Mouse (Mus musculus) liver, embryonic 13.5 days (tissue): Measurements from ENCODE around the gene Gda. TPM values are rescaled to one million over a fixed set of nuclear protein-coding genes. Genes with fewer than 3 reads are reported as not detected.

ENCODE experiments used
- ATAC-seq: fragments of 200-750 bp; cut with Nextera tagmentation; 2 replicates; pipeline ENCODE4 v1.8.0; 2017; ENCODE audit warnings: low read depth, mild to moderate bottlenecking, moderate number of reproducible peaks, moderate library complexity
- DNase-seq: peaks from one replicate; pipeline ENCODE4 v3.0.0; 2022
- H3K27ac ChIP-seq: fragments of 300-500 bp; sonication (generic); 2 replicates; pipeline ENCODE4 v1.5.1; 2015; ENCODE audit warnings: moderate library complexity, mild to moderate bottlenecking, inconsistent platforms
- H3K27me3 ChIP-seq: fragments of 300-500 bp; sonication (generic); 2 replicates; pipeline ENCODE4 v1.6.1; 2015; ENCODE audit warnings: mild to moderate bottlenecking, inconsistent platforms
- H3K36me3 ChIP-seq: fragments of 300-500 bp; sonication (generic); 2 replicates; pipeline ENCODE4 v1.6.1; 2015; ENCODE audit warnings: mild to moderate bottlenecking, inconsistent platforms
- H3K4me1 ChIP-seq: fragments of 300-500 bp; sonication (generic); replicated peaks from 2 replicates; pipeline ENCODE4 v1.6.1; 2015; ENCODE audit warnings: inconsistent platforms
- H3K4me2 ChIP-seq: fragments of 300-500 bp; sonication (generic); 2 replicates; pipeline ENCODE4 v1.6.1; 2015; ENCODE audit warnings: inconsistent platforms, mild to moderate bottlenecking, moderate library complexity
- H3K4me3 ChIP-seq: fragments of 300-500 bp; sonication (generic); replicated peaks from 2 replicates; pipeline ENCODE4 v1.5.1; 2015; ENCODE audit warnings: mild to moderate bottlenecking, inconsistent platforms
- H3K9ac ChIP-seq: fragments of 300-500 bp; sonication (generic); 2 replicates; pipeline ENCODE4 v1.6.1; 2015; ENCODE audit warnings: mild to moderate bottlenecking, inconsistent platforms
- H3K9me3 ChIP-seq: fragments of 300-500 bp; sonication (generic); replicated peaks from 2 replicates; pipeline ENCODE4 v1.6.1; 2016; ENCODE audit warnings: inconsistent platforms
- WGBS: fragments of 180-500 bp; shearing (Covaris S2); methylation state at CpG from one replicate; pipeline ENCODE4 v1.1.7; 2015; ENCODE audit not compliant: insufficient replicate concordance; 5-methylcytosine and 5-hydroxymethylcytosine counted together
- polyA plus RNA-seq: library from polyadenylated mRNA; unstranded; fragments of >200 nt; fragmentation: Nextera tagmentation; extraction: Ambion mirVana; gene quantifications from 2 replicates; pipeline ENCODE4 v1.2.1, GENCODE M21; 2015

Gda gene
- polyA plus RNA-seq, 1 experiment from 2014 or later = 0.50 TPM

- Histone ChIP-seq H3K4me1 (no peaks in the 10 kb centered on the region; the same call in 1 of the 2 replicates), H3K36me3 (no peaks in the 10 kb centered on the region), H3K9ac (no peak overlapping the region), H3K27ac (no peak overlapping the region), H3K9me3 (no peaks in the 10 kb centered on the region), H3K27me3 (no peaks in the 10 kb centered on the region), H3K4me3 (no peak overlapping the region), H3K4me2 (no peak overlapping the region)
- 48% methylated on average over 6 of the region's 6 CpGs for WGBS
- ATAC-seq (no peak), DNase-seq (no peak)
Measured at GRCm38 (mm10) chr19:21440841-21441240, 32.4 kb downstream of the Gda start.

DNA sequence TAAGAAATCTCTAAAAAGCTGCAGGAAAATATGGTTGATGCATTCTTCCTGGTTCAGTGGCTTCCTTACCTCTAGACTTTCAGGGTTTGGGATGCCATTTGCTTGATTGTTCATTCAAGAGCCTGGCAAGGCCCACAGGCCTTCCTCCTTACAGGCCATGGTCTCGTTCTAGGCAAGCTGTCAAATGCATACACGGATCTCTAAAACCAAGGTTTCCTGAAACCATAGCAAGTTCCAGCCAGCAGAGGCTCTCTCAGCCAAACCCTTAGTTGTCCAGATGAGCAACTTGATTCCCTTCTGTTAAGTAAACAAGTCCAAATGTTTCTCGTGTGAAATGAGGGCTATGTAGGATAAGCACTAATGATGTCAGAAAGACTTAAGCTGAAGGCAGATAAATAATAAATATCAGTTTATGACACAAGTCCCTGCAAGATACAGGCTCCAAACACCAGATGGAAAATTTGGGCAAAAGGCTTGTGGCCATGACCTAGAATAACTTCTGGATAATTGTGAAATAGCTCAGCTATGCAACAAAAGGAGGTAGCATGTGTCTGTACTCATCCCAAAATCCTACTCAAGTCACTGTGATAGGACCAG is 34.0 kb downstream of the Gda start:
- Histone ChIP-seq H3K9me3 (no peaks in the 10 kb centered on the region), H3K36me3 (no peaks in the 10 kb centered on the region), H3K27me3 (no peaks in the 10 kb centered on the region), H3K9ac (no peak overlapping the region), H3K4me1 (no peaks in the 10 kb centered on the region; the same call in 1 of the 2 replicates), H3K4me2 (no peak overlapping the region), H3K4me3 (no peak overlapping the region), H3K27ac (no peak overlapping the region)
- WGBS = 46% methylated on average over 3 of the region's 3 CpGs
- DNase-seq (no peak), ATAC-seq (no peak)

DNA sequence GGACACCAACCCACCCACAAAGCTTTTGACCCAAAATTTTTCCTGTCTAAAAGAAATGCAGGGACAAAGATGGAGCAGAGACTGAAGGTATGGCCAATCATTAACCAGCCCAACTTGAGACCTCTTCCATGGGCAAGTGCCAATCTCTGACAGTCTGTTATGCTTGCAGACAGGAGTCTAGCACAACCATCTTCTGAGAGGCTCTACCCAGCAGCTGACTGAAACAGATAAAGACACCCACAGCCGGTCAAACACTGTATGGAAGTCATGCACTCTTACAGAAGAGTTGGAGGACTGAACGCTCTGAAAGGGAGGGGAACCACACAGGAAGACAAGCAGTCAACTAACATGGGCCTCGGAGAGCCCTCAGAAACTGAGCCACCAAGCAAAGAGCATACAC is 36.7 kb downstream of the Gda start:
- Histone ChIP-seq H3K27me3 (no peaks in the 10 kb centered on the region), H3K4me1 (no peaks in the 10 kb centered on the region; the same call in 1 of the 2 replicates), H3K9me3 (no peaks in the 10 kb centered on the region), H3K27ac (no peak overlapping the region), H3K4me2 (no peak overlapping the region), H3K4me3 (no peak overlapping the region), H3K9ac (no peak overlapping the region), H3K36me3 (no peaks in the 10 kb centered on the region)
- no peak for DNase-seq
- WGBS = 31% methylated on average over 3 of the region's 3 CpGs
- peak; percentile 67 for ATAC-seq

GRCm38 (mm10) chr19:21433348-21433747 is 39.9 kb downstream of the Gda start:
- no peak overlapping the region for H3K4me3 ChIP-seq
- no peaks in the 10 kb centered on the region for H3K9me3 ChIP-seq
- H3K36me3 ChIP-seq = no peaks in the 10 kb centered on the region
- DNase-seq (no peak), ATAC-seq (no peak)
- no peak overlapping the region for H3K9ac ChIP-seq
- no peaks in the 10 kb centered on the region; the same call in 1 of the 2 replicates for H3K4me1 ChIP-seq
- no peak overlapping the region for H3K27ac ChIP-seq
- H3K27me3 ChIP-seq = no peaks in the 10 kb centered on the region
- no peak overlapping the region for H3K4me2 ChIP-seq
- 71% methylated on average over 4 of the region's 4 CpGs for WGBS

GRCm38 (mm10) chr19:21432879-21433278 is 40.4 kb downstream of the Gda start:
- WGBS = 46% methylated on average over 2 of the region's 2 CpGs
- no peaks in the 10 kb centered on the region for H3K9me3 ChIP-seq
- H3K27ac ChIP-seq = no peak overlapping the region
- H3K9ac ChIP-seq = no peak overlapping the region
- H3K4me3 ChIP-seq = no peak overlapping the region
- H3K4me2 ChIP-seq = no peak overlapping the region
- H3K4me1 ChIP-seq = no peaks in the 10 kb centered on the region; the same call in 1 of the 2 replicates
- DNase-seq (no peak), ATAC-seq (no peak)
- H3K36me3 ChIP-seq = no peaks in the 10 kb centered on the region
- no peaks in the 10 kb centered on the region for H3K27me3 ChIP-seq

DNA sequence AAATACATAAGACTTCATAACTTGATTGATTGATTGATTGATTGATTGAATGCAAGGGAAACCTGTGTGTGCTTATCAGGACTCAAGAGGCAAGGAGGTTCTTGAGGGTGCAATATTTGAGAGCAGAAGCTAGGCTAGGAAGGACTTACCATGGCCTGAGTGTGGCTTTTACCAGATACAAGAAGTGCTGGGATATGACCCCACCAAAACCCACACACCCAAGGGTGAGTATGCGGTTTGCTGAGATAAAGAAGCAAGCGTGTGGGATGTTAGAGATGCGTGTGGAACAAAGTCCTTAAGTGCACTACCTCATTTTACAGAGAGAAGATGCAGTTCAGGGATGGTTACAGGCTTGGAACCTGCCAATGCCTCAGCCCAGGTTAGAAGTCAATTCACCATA is 41.0 kb downstream of the Gda start:
- Histone ChIP-seq H3K9ac (no peak overlapping the region), H3K27ac (no peak overlapping the region), H3K36me3 (no peaks in the 10 kb centered on the region), H3K4me3 (no peak overlapping the region), H3K4me1 (no peaks in the 10 kb centered on the region; the same call in 1 of the 2 replicates), H3K9me3 (no peaks in the 10 kb centered on the region), H3K27me3 (no peaks in the 10 kb centered on the region), H3K4me2 (no peak overlapping the region)
- DNase-seq (no peak), ATAC-seq (no peak)
- WGBS = 62% methylated on average over 3 of the region's 3 CpGs

DNA sequence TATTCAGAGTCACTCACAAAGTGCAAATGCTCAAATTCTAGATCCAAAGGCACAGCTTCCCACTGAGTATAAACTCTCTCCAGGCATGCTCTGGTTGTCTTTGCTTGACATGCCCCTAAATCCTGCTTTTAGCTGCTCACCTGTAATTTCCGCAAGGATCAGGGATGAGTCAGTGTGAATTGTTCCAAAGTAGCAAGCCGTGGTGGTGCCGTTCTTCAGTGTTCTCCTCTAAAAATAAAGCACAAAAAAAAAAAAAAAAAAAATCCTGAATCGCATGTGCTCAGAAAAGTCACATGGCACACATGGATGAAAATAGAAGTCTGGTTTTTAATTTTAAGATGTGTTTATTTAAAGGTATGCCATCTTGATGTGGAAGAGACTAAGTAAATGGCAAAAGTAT is 47.9 kb downstream of the Gda start:
- ATAC-seq = no peak
- no peak overlapping the region for H3K4me3 ChIP-seq
- no peaks in the 10 kb centered on the region for H3K27me3 ChIP-seq
- H3K4me2 ChIP-seq = no peak overlapping the region
- no peak for DNase-seq
- no peaks in the 10 kb centered on the region for H3K4me1 ChIP-seq
- 81% methylated on average over 4 of the region's 4 CpGs for WGBS
- no peaks in the 10 kb centered on the region for H3K36me3 ChIP-seq
- no peak overlapping the region for H3K9ac ChIP-seq
- H3K9me3 ChIP-seq = no peaks in the 10 kb centered on the region
- H3K27ac ChIP-seq = no peak overlapping the region

GRCm38 (mm10) chr19:21423731-21424130 is 49.5 kb downstream of the Gda start:
- WGBS = 44% methylated on average over 7 of the region's 7 CpGs
- Histone ChIP-seq H3K4me2 (no peak overlapping the region), H3K27ac (no peak overlapping the region), H3K9ac (no peak overlapping the region), H3K4me1 (no peaks in the 10 kb centered on the region), H3K36me3 (no peaks in the 10 kb centered on the region), H3K9me3 (no peaks in the 10 kb centered on the region), H3K27me3 (no peaks in the 10 kb centered on the region), H3K4me3 (no peak overlapping the region)
- ATAC-seq = peak; percentile 47; the same call in 1 of the 2 replicates
- DNase-seq = no peak

DNA sequence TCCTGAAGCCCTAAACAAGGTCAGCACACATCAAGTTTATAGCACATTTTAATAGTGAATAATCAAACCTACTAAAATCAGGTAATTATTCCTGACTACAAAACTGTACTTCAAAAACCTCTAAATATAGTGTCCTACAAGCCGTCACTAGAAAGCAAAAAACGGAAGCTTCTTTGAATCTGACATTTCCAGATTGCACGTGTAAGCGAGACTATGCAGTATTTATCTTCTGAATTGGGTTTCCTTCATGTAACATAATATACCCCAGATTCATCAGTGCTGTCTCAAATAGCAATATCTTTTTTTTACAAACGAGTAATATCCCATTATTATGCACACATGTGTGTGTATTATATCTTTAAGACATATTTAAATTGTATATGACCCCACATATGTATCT is 54.8 kb downstream of the Gda start:
- Histone ChIP-seq H3K9me3 (no peaks in the 10 kb centered on the region), H3K4me1 (no peaks in the 10 kb centered on the region), H3K4me3 (no peak overlapping the region), H3K27ac (no peak overlapping the region), H3K9ac (no peak overlapping the region), H3K4me2 (no peak overlapping the region), H3K36me3 (no peaks in the 10 kb centered on the region), H3K27me3 (no peaks in the 10 kb centered on the region)
- WGBS = 73% methylated on average over 5 of the region's 5 CpGs
- no peak for DNase-seq
- ATAC-seq = no peak

- Histone ChIP-seq H3K4me3 (no peak overlapping the region), H3K9ac (no peak overlapping the region), H3K4me1 (no peaks in the 10 kb centered on the region), H3K27ac (no peak overlapping the region), H3K9me3 (no peaks in the 10 kb centered on the region), H3K27me3 (no peaks in the 10 kb centered on the region), H3K36me3 (no peaks in the 10 kb centered on the region), H3K4me2 (no peak overlapping the region)
- 49% methylated on average over 3 of the region's 3 CpGs for WGBS
- ATAC-seq (no peak), DNase-seq (no peak)
Measured at GRCm38 (mm10) chr19:21415377-21415776, 57.9 kb downstream of the Gda start.

- no peak for DNase-seq
- 42% methylated on average over 4 of the region's 4 CpGs for WGBS
- no peaks in the 10 kb centered on the region for H3K27me3 ChIP-seq
- H3K27ac ChIP-seq = no peak overlapping the region
- no peaks in the 10 kb centered on the region for H3K36me3 ChIP-seq
- H3K4me3 ChIP-seq = no peak overlapping the region
- no peak overlapping the region for H3K4me2 ChIP-seq
- peaks cover 4% of the 10 kb centered on the region; the same call in 1 of the 2 replicates for H3K4me1 ChIP-seq
- no peak overlapping the region for H3K9ac ChIP-seq
- ATAC-seq = peak; percentile 84
- no peaks in the 10 kb centered on the region for H3K9me3 ChIP-seq
Measured at GRCm38 (mm10) chr19:21409178-21409577, 64.1 kb downstream of the Gda start.

DNA sequence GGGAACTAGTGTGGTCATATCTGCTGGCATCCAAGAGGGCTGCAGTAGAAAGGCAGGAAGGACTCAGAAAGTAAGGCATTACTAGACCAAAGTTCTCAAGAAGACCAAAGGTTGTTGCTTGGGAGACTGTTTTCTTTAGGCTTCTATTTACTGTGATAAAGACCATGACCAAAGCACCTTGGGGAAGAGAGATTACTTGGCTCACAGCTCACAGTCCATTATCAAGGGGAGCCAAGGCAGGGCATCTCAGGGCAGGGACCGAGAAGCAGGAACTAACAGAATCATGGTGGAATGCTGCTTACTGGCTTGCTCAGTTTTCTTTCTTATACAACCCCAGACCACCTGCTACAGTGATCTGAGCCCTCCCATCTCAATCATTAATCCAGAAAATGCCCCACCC is 65.9 kb downstream of the Gda start:
- H3K36me3 ChIP-seq = no peaks in the 10 kb centered on the region
- H3K9ac ChIP-seq = no peak overlapping the region
- H3K27ac ChIP-seq = no peak overlapping the region
- H3K9me3 ChIP-seq = no peaks in the 10 kb centered on the region
- ATAC-seq (peak; percentile 87), DNase-seq (no peak)
- H3K4me1 ChIP-seq = peaks cover 4% of the 10 kb centered on the region; the same call in 1 of the 2 replicates
- no peak overlapping the region for H3K4me3 ChIP-seq
- no peaks in the 10 kb centered on the region for H3K27me3 ChIP-seq
- 35% methylated on average over 1 of the region's 1 CpGs for WGBS
- no peak overlapping the region for H3K4me2 ChIP-seq
